Mouse (Mus musculus) ovary, postnatal 36 days (tissue): ENCODE data around the gene Gm8024.
"Not testable (repeated sequence)": the region's sequence is repeated elsewhere in the genome, so short reads cannot be mapped to it uniquely, and the experiment has no call there.

Experiments
- DNase-seq: peaks from one replicate; pipeline ENCODE4 v3.0.0; 2022; ENCODE audit warnings: low spot score, mixed read lengths

Gm8024 gene

GRCm38 (mm10) chr14:42524182-42524581, at the start of gene Gm8024:
Gene Gm8024, minus strand, starts transcription at chr14:42524282.
- DNase-seq, result not testable (repeated sequence)

GRCm38 (mm10) chr14:42543170-42543701, 19.2 kb upstream of the Gm8024 start:
- peak; percentile 4 for DNase-seq

- not testable (repeated sequence) for DNase-seq
Measured at GRCm38 (mm10) chr14:42542316-42543169, 18.5 kb upstream of the Gm8024 start.

- not testable (repeated sequence) for DNase-seq
Measured at GRCm38 (mm10) chr14:42502249-42502648, 21.8 kb downstream of the Gm8024 start, which contains the start of gene Gm8020. Gene Gm8020, minus strand, starts transcription at chr14:42502349.
